Mouse (Mus musculus) embryonic facial prominence, embryonic 13.5 days (tissue): ENCODE results near the gene Stxbp3. TPM values are rescaled to one million over a fixed set of nuclear protein-coding genes. Genes with fewer than 3 reads are reported as not detected.

ENCODE experiments used
- ATAC-seq: fragments of 200-750 bp; cut with Nextera tagmentation; 2 replicates; pipeline ENCODE4 v1.8.0; 2017; ENCODE audit warnings: low read depth; ENCODE audit not compliant: insufficient number of reproducible peaks, insufficient read depth, low FRiP score, low TSS enrichment
- H3K27ac ChIP-seq: fragments of 300-500 bp; sonication (generic); 2 replicates; pipeline ENCODE4 v1.5.1; 2015; ENCODE audit warnings: moderate library complexity, mild to moderate bottlenecking, inconsistent platforms
- H3K27me3 ChIP-seq: fragments of 300-500 bp; sonication (generic); 2 replicates; pipeline ENCODE4 v1.6.1; 2015; ENCODE audit warnings: mild to moderate bottlenecking, inconsistent platforms
- H3K36me3 ChIP-seq: fragments of 300-500 bp; sonication (generic); 2 replicates; pipeline ENCODE4 v1.6.1; 2015; ENCODE audit warnings: mild to moderate bottlenecking, inconsistent platforms
- H3K4me1 ChIP-seq: fragments of 300-500 bp; sonication (generic); 2 replicates; pipeline ENCODE4 v1.6.1; 2015; ENCODE audit warnings: inconsistent platforms
- H3K4me2 ChIP-seq: fragments of 300-500 bp; sonication (generic); 2 replicates; pipeline ENCODE4 v1.6.1; 2015; ENCODE audit warnings: moderate library complexity, mild to moderate bottlenecking, inconsistent platforms
- H3K4me3 ChIP-seq: fragments of 300-500 bp; sonication (generic); 2 replicates; pipeline ENCODE4 v1.5.1; 2015; ENCODE audit warnings: mild to moderate bottlenecking, inconsistent platforms
- H3K9ac ChIP-seq: fragments of 300-500 bp; sonication (generic); 2 replicates; pipeline ENCODE4 v1.6.1; 2015; ENCODE audit warnings: mild to moderate bottlenecking, inconsistent platforms
- H3K9me3 ChIP-seq: fragments of 300-500 bp; sonication (generic); 2 replicates; pipeline ENCODE4 v1.6.1; 2016; ENCODE audit warnings: inconsistent platforms
- WGBS: fragments of 180-500 bp; shearing (Covaris S2); methylation state at CpG from one replicate; pipeline ENCODE4 v1.1.7; 2015; ENCODE audit warnings: mixed read lengths; 5-methylcytosine and 5-hydroxymethylcytosine counted together
- polyA plus RNA-seq: library from polyadenylated mRNA; unstranded; fragments of >200 nt; fragmentation: Nextera tagmentation; extraction: Ambion mirVana; gene quantifications from 2 replicates; pipeline ENCODE4 v1.2.1, GENCODE M21; 2015

The Stxbp3 gene
- polyA plus RNA-seq, 1 experiment from 2014 or later: 39.3 TPM

DNA sequence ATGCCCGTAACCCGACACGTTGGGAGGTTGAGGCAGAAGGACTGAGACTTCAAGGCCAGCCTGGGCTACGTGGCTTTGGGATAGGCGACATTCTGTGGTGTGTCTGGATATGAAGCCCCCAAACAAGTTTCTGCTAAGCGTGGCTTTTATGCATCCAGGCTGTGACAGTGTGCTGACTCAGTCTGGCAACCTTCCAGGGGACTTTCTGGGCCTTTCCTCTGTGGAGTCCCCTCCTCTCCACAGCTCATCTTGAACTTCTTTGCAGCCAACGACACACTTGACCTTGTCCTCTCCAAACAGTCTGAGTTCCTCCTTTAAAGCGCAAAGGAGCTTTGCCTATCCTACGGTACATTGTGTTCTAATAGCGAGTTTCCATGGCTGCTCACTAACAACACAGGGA lies 15.5 kb upstream of the Stxbp3 start:
- H3K4me3 ChIP-seq: no peak overlapping the region

DNA sequence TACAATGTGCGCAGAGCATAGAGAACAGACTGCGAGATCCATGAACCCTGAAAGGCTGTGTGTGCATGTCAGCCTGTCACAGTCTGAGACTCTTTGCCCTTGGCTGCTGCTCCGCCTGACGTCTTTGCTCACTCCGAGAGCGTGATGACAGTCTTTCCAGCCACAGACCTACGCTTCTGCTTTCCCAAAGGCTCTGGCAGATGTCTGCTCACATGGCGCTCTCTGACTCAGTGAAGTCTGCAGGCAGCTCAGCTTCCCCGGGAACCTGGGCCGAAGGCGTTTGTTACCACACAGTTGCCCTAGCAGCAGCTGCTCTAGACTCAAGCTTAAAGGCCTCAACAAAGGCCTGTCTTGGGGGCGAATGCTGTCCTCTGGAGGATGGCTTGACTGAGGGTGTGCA lies 15.0 kb upstream of the Stxbp3 start:
- H3K4me2 ChIP-seq: no peak overlapping the region
- peaks cover 53% of the 10 kb centered on the region for H3K4me1 ChIP-seq
- no peak overlapping the region for H3K4me3 ChIP-seq
- H3K36me3 ChIP-seq: no peaks in the 10 kb centered on the region
- H3K27ac ChIP-seq: peak overlapping the region; percentile 60; the same call in 1 of the 2 replicates
- H3K9me3 ChIP-seq: no peaks in the 10 kb centered on the region
- WGBS: 40% methylated on average over 12 of the region's 12 CpGs
- no peaks in the 10 kb centered on the region for H3K27me3 ChIP-seq
- ATAC-seq: no peak
- no peak overlapping the region for H3K9ac ChIP-seq

More for the DNA sequence above, 15.5 kb upstream of the Stxbp3 start:
- WGBS: 60% methylated on average over 10 of the region's 10 CpGs
- no peaks in the 10 kb centered on the region for H3K9me3 ChIP-seq
- H3K4me1 ChIP-seq: peaks cover 51% of the 10 kb centered on the region
- no peak overlapping the region for H3K4me2 ChIP-seq
- H3K36me3 ChIP-seq: no peaks in the 10 kb centered on the region
- H3K9ac ChIP-seq: no peak overlapping the region
- H3K27ac ChIP-seq: peak overlapping the region; percentile 60
- no peak for ATAC-seq
- H3K27me3 ChIP-seq: no peaks in the 10 kb centered on the region

DNA sequence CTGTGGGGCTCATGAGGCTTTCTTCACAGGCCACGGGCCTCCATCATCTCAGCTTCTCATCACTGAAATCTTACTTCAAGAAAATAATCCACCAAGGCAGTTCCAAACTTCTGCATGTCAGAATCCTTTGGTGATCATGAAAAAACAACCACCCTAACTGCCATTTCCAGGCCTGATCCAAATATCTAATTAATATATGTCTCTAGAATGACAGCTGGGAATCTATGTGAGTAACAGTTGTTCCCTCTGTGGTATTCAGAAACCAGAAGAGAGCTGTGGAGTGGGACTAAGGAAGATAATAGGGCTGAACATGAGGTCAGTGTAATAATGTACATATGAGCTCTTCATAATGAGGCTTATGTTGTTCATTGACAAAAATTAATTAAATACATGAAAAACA lies 12.9 kb upstream of the Stxbp3 start:
- WGBS: 82% methylated on average over 1 of the region's 1 CpGs
- Histone ChIP-seq H3K9ac (no peak overlapping the region), H3K36me3 (no peaks in the 10 kb centered on the region), H3K27ac (no peak overlapping the region), H3K27me3 (no peaks in the 10 kb centered on the region), H3K4me3 (no peak overlapping the region), H3K4me2 (no peak overlapping the region), H3K4me1 (peaks cover 38% of the 10 kb centered on the region), H3K9me3 (no peaks in the 10 kb centered on the region)
- no peak for ATAC-seq

DNA sequence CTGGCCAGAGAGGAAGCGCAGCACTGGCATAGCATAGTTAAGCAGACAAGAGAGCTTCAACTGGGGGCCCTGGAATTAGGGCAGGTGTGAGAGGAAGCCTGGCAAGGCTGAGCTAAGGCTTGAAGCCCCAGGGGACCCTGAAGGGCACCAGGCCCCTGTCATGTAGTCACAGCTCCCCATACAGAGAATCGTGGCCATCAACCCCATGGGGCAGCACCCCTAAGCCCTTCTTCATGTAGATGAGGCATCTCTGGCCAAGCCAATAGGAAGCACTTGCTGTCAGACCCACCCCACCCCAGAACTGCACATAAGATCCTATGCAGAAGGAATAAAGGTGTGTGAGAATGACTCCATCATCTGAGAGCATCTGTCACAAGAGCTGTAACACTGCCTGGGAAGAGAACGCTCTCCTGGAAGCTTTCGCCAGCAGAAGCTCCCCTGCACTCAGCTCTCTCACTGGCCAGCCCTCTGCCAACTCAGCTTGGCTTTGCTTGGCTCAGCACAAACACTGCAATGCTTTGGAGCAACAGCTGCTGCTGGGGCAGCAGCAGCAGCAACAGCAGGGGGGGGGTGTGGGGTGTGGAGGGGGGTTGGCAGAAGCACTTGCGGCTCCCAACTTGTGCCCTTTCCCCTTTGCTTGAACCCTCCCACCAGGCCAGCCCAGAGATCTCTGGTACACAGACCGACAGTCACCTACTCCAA lies 11.8 kb upstream of the Stxbp3 start:
- no peak overlapping the region for H3K27ac ChIP-seq
- H3K36me3 ChIP-seq: no peaks in the 10 kb centered on the region
- H3K4me3 ChIP-seq: no peak overlapping the region
- no peak overlapping the region for H3K9ac ChIP-seq
- no peaks in the 10 kb centered on the region for H3K9me3 ChIP-seq
- no peak overlapping the region for H3K4me2 ChIP-seq
- WGBS: 64% methylated on average over 6 of the region's 6 CpGs
- no peaks in the 10 kb centered on the region for H3K27me3 ChIP-seq
- ATAC-seq: no peak
- peaks cover 32% of the 10 kb centered on the region for H3K4me1 ChIP-seq

DNA sequence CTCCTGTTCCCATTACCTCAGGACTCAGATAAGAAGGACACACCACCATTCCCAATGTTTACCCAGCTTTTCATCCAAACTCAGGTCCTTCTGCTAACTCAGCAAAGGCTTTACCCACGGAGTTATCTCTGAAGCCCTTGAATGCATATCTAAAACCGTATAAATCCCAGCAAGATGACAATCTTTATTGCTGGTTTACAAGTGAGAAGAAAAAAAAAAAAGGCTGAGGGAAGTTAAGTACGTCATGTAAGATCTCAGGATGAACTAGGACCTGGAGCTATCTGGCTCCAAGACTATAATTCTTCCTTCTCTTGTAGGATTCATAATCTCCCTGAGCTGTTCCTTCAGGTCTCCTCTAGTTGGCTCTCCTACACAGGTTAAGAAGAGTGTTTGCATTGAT lies 11.2 kb upstream of the Stxbp3 start:
- H3K4me3 ChIP-seq: no peak overlapping the region
- H3K9ac ChIP-seq: no peak overlapping the region
- H3K27ac ChIP-seq: no peak overlapping the region
- 81% methylated on average over 3 of the region's 3 CpGs for WGBS
- H3K27me3 ChIP-seq: no peaks in the 10 kb centered on the region
- H3K36me3 ChIP-seq: no peaks in the 10 kb centered on the region
- H3K9me3 ChIP-seq: no peaks in the 10 kb centered on the region
- ATAC-seq: no peak
- peaks cover 26% of the 10 kb centered on the region for H3K4me1 ChIP-seq
- no peak overlapping the region for H3K4me2 ChIP-seq

DNA sequence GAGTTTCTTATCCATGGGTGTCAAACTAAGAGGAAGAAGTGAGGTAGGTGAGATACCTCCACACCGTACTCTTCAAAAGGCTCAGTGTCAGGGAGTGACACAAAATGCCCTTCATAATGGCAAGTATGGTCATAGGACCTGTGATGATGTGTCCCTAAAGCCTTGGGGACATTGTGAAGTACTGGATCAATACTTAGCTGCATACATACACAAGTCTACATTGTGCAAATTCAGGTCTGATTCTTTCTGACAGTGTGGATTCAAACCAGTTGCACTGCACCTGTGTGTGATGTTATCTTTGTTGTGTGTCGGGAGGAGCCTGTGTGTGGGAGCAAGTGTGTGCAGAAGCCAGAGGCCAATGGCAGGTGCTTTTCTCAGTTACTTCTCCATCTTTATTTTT lies 10.7 kb upstream of the Stxbp3 start:
- no peaks in the 10 kb centered on the region for H3K9me3 ChIP-seq
- no peak overlapping the region for H3K27ac ChIP-seq
- H3K9ac ChIP-seq: no peak overlapping the region
- H3K27me3 ChIP-seq: no peaks in the 10 kb centered on the region
- peaks cover 22% of the 10 kb centered on the region for H3K4me1 ChIP-seq
- whole genome bisulfite sequencing: 83% methylated on average over 2 of the region's 2 CpGs
- ATAC-seq: no peak
- H3K4me3 ChIP-seq: no peak overlapping the region
- H3K4me2 ChIP-seq: no peak overlapping the region
- H3K36me3 ChIP-seq: no peaks in the 10 kb centered on the region

DNA sequence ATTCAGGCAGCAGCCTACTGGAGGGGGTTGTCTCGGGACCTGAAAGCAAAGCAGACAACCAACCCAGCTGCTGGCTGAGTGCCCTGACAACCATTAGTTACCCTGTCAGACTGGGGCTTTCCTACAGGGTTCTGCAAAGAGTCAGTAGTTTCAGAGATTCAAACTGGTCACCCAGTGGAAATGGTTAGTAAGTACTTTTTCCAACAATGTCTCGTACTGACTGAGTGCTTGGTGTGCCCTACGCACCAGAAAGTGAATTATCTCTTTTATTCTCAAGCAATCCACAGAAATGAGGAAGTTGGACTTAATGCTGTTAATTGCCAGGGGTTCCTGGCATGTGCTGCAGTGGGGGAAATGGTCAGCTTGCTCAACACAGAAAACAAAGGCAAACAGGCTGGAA lies 10.2 kb upstream of the Stxbp3 start:
- no peak for ATAC-seq
- no peak overlapping the region for H3K9ac ChIP-seq
- WGBS: 58% methylated on average over 3 of the region's 3 CpGs
- no peaks in the 10 kb centered on the region for H3K27me3 ChIP-seq
- no peaks in the 10 kb centered on the region for H3K9me3 ChIP-seq
- H3K36me3 ChIP-seq: no peaks in the 10 kb centered on the region
- H3K4me2 ChIP-seq: no peak overlapping the region
- no peak overlapping the region for H3K27ac ChIP-seq
- peaks cover 16% of the 10 kb centered on the region for H3K4me1 ChIP-seq
- no peak overlapping the region for H3K4me3 ChIP-seq

DNA sequence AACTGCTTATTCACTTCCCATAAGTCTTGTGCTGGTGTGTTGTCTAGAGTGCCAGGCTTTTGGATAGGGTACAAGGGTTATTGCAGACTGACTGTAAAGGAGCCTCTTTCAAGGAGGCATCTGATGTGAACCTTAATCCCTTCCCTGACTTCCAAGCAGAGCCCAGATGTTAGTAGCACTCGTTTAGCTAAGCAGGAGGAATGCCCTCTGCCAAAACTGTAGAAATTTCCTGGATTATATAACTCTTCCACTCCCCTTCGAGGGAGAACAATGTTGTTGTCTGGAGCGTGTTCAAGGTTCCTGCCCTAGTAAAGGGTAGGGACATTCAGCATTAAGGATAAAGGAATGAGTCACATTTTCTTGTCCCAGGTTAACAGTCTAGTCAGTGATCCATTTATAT lies 6.3 kb upstream of the Stxbp3 start:
- H3K4me3 ChIP-seq: no peak overlapping the region
- H3K36me3 ChIP-seq: no peaks in the 10 kb centered on the region
- no peak for ATAC-seq
- H3K27me3 ChIP-seq: no peaks in the 10 kb centered on the region
- H3K4me1 ChIP-seq: peaks cover 3% of the 10 kb centered on the region; the same call in 1 of the 2 replicates
- WGBS: 73% methylated on average over 3 of the region's 3 CpGs
- no peak overlapping the region for H3K4me2 ChIP-seq
- H3K9ac ChIP-seq: no peak overlapping the region
- no peaks in the 10 kb centered on the region for H3K9me3 ChIP-seq
- H3K27ac ChIP-seq: no peak overlapping the region

DNA sequence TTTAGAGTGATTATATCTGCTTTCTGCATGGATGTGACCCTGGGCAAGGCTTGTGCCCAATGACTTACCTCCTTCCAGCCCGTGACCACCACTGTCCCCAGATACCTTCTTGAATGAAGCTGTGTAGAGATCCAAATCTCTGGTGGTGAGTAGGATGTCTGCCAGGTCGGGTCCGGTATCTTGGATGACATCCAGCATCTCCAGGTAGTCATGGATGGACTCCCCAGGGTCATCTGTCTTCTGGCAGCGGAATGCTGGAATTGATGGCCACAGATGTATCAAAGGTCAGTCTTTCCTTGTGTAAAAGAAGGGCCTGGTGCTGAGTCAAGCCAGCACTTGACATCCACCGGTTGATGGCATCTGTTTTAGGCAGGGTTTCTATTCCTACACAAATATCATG lies 4.2 kb upstream of the Stxbp3 start:
- no peak overlapping the region for H3K4me3 ChIP-seq
- 83% methylated on average over 5 of the region's 5 CpGs for WGBS
- H3K9me3 ChIP-seq: no peaks in the 10 kb centered on the region
- H3K27ac ChIP-seq: no peak overlapping the region
- H3K9ac ChIP-seq: no peak overlapping the region
- H3K4me2 ChIP-seq: no peak overlapping the region
- H3K4me1 ChIP-seq: no peaks in the 10 kb centered on the region
- no peaks in the 10 kb centered on the region for H3K36me3 ChIP-seq
- no peaks in the 10 kb centered on the region for H3K27me3 ChIP-seq
- ATAC-seq: no peak

DNA sequence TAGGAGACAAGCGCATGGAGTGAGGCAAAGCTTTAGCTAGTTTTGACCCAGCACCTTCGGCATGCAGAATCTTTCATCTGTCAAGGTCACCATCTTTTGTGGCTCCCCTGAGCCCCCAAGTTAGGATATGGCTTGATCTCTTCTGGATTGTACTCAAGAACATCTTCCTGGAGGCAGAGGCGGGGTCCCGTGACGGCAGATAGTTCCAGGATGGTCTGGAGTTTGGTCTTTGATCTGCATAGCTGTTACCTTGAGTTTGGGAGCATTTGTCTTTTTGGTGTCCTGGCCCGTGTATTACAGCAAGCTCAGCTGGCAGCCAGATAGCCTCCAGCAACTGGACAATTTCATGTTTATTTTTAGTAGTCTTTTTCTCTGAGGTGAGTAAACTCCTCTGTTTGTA lies 3.7 kb upstream of the Stxbp3 start:
- H3K9ac ChIP-seq: no peak overlapping the region
- H3K27ac ChIP-seq: no peak overlapping the region
- no peaks in the 10 kb centered on the region for H3K27me3 ChIP-seq
- no peak overlapping the region for H3K4me3 ChIP-seq
- 84% methylated on average over 6 of the region's 6 CpGs for WGBS
- no peaks in the 10 kb centered on the region for H3K9me3 ChIP-seq
- no peak for ATAC-seq
- H3K4me2 ChIP-seq: no peak overlapping the region
- H3K36me3 ChIP-seq: no peaks in the 10 kb centered on the region
- H3K4me1 ChIP-seq: peaks cover 2% of the 10 kb centered on the region

DNA sequence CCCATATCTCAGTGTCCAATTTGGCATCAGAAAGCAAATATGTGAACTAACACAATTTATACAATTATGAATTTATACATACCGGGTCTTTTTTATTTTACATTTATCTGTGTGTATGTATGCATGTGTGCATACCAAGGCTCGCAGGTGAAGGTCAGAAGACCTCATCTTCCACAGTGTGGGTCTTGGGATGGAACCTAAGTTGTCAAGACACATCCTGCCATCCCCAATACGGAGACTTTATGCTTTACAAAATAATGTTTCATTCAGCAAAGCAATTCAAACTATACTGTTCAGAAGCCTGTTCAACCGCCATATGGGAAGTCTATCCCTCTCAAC lies 359 bp upstream of the Stxbp3 start:
- no peak overlapping the region for H3K4me2 ChIP-seq
- H3K4me3 ChIP-seq: peak overlapping the region; percentile 79
- WGBS: 55% methylated on average over 4 of the region's 4 CpGs
- H3K9me3 ChIP-seq: no peaks in the 10 kb centered on the region
- no peak overlapping the region for H3K9ac ChIP-seq
- no peaks in the 10 kb centered on the region for H3K27me3 ChIP-seq
- H3K4me1 ChIP-seq: peaks cover 16% of the 10 kb centered on the region
- ATAC-seq: no peak
- no peaks in the 10 kb centered on the region; the same call in 1 of the 2 replicates for H3K36me3 ChIP-seq
- H3K27ac ChIP-seq: no peak overlapping the region

DNA sequence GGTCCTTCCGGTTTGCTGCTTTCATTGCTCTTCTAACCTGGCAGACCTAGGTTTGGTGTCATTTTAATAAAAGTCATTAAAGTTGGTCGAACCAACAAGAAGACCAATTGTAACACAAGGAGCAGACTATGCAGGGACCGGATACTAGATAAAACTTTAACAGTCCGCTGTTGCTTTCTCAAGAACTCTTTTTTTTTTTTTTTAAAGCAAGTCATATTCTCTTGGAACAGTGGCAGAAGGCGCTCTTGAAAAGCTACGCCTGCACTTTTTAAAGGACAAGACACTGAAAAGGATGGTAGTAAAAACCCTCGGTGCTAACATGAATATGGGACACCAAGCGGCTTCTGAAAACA lies 703 bp downstream of the Stxbp3 start:
- peak overlapping the region; percentile 79 for H3K4me3 ChIP-seq
- H3K9ac ChIP-seq: peak overlapping the region; percentile 82
- no peak for ATAC-seq
- H3K4me2 ChIP-seq: peak overlapping the region; percentile 66
- WGBS: 6% methylated on average over 8 of the region's 8 CpGs
- no peaks in the 10 kb centered on the region; the same call in 1 of the 2 replicates for H3K36me3 ChIP-seq
- H3K27me3 ChIP-seq: no peaks in the 10 kb centered on the region
- peaks cover 16% of the 10 kb centered on the region for H3K4me1 ChIP-seq
- H3K27ac ChIP-seq: peak overlapping the region; percentile 86
- no peaks in the 10 kb centered on the region for H3K9me3 ChIP-seq
